Mouse (Mus musculus) thymus, adult 2 months (tissue): Measurements from ENCODE around the gene Vsx2.

Experiments used
- CTCF ChIP-seq: fragments of 200-500 bp; IDR thresholded peaks from 2 replicates; pipeline ENCODE4 v1.5.1; 2012; ENCODE audit warnings: mild to moderate bottlenecking, control low read depth, low read length, moderate library complexity, borderline replicate concordance; ENCODE audit not compliant: control insufficient read depth, poor library complexity, insufficient read depth; ENCODE audit errors: extremely low read depth
- POLR2A ChIP-seq: fragments of 200-500 bp; IDR thresholded peaks from 2 replicates; pipeline ENCODE4 v1.6.1; 2012; ENCODE audit warnings: mild to moderate bottlenecking, low read length, control low read depth, moderate library complexity; ENCODE audit not compliant: control insufficient read depth, poor library complexity, insufficient read depth; ENCODE audit errors: extremely low read depth

DNA sequence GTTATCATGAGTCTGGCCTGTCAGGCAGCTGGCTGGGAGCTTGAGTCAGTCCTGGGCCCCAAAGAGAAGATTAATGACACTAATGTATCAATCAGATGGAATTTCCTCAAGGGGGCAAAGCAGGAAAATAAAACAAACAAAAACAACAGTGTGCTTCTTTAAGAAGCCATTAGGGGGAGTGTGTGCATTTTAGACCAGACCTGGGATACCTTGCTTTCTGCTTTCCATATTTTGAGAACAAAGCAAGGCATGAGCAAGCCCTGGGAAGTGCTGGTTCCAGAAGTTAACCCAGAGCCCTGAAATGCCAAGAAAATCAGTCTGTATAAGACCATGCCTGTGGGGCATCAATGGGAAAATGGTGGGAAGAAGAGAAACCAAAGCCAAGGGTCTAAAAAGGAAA, 51.4 kb downstream of the Vsx2 start:
- TF ChIP-seq POLR2A (no peak), CTCF (no peak)
